Mouse (Mus musculus): Measurements from ENCODE around the gene Eif4g1. TPM values are rescaled to one million over a fixed set of nuclear protein-coding genes. Genes with fewer than 3 reads are reported as not detected.
A peak's percentile ranks its signal among the peaks of the same experiment; 100 is the strongest.

Eif4g1 gene
- polyA plus RNA-seq, 1 experiment: 96.5 TPM

DNA sequence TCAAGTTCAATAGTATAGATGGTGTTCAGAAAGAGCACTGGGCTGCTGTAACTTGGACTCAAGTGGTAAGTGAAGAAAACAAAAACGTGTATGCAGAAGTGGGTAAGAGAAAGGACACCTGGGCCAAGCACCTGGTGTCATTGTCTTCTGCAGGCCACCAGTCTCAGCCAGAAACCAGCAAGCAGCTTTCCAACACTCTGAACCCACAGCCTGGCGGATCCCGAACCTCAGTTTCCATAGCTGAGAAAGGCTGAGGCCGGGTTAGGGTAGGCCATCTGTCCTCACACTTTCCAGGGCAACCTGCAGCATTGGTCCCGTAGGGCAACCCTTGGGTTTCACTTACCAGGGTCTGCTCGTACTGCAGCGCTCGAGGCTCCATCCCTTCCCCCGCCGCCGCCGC, 47.5 kb downstream of the Eif4g1 start:
- peak overlapping the region; percentile 43 for H3K27ac ChIP-seq (ENCODE audit: insufficient read depth, low read depth, low read length)
- H3K4me3 ChIP-seq (ENCODE audit: insufficient read depth, low read depth, low read length): peak overlapping the region; percentile 77
- TF ChIP-seq POLR2A (IDR thresholded peaks at IDR 0.05; ENCODE audit: insufficient read depth, low read depth, low read length): no peak
- peaks cover 25% of the 10 kb centered on the region for H3K4me1 ChIP-seq (ENCODE audit: control insufficient read depth, insufficient read depth, low read length)
- WGBS: 5% methylated on average over 12 of the region's 12 CpGs

DNA sequence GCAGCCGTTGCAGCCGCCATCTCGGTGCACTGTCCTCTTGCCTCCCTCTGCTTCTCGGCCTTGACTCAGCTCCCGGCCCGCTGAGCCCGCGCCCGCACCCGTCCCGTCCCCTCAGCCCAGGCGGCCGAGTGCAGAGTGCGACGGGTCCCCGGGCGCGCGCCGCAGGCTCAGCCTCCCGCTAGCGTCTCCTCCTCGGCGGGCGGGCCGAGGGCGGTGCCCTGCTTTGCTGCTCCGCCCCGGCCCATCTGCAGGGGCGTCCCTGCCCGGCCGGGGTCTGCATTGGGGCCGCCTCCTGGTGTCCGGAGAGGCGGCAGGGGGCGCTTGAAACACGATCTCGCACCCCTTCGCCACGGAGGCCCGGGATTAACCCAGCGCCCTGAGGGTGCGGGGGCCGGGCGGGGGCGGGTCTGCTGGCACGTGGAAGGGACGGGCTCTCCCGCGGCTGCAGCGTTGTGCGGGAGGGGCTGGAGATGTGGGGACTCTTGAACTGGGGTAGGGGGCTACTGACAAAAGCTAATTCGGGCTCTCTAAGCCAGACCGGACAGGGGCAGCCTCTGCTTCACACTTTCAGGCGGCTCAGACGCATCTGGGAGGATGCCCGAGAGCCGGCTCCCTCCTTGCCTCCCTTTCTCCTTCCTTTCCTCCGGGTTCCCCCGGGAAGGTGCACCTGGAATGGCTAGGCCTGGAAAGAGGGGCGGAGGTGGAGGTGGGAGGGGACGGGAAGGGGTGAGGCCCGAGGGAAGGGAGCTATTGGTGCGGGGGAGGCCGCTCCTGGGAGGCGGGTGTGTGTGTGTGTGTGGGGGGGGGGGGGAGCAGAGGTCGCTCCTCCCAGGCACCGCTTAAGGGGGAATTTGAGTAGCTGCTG, 48.1 kb downstream of the Eif4g1 start:
- WGBS: under 1% methylated on average over 68 of the region's 68 CpGs
- TF ChIP-seq POLR2A (IDR thresholded peaks at IDR 0.05; ENCODE audit: insufficient read depth, low read depth, low read length) (peak; percentile 72), CTCF (IDR thresholded peaks at IDR 0.05; ENCODE audit: insufficient read depth, low read depth, low read length) (no peak)
- Histone ChIP-seq H3K4me1 (ENCODE audit: control insufficient read depth, insufficient read depth, low read length) (peaks cover 25% of the 10 kb centered on the region), H3K4me3 (ENCODE audit: insufficient read depth, low read depth, low read length) (peak overlapping the region; percentile 77), H3K27ac (ENCODE audit: insufficient read depth, low read depth, low read length) (peak overlapping the region; percentile 73)

GRCm38 (mm10) chr16:20716841-20717180, 48.7 kb downstream of the Eif4g1 start:
- Histone ChIP-seq H3K27ac (ENCODE audit: insufficient read depth, low read depth, low read length) (peak overlapping the region; percentile 53), H3K4me1 (ENCODE audit: control insufficient read depth, insufficient read depth, low read length) (peaks cover 25% of the 10 kb centered on the region), H3K4me3 (ENCODE audit: insufficient read depth, low read depth, low read length) (peak overlapping the region; percentile 77)
- WGBS: 1% methylated on average over 8 of the region's 8 CpGs
- no peak for TF ChIP-seq POLR2A (IDR thresholded peaks at IDR 0.05; ENCODE audit: insufficient read depth, low read depth, low read length)
- no peak for TF ChIP-seq CTCF (IDR thresholded peaks at IDR 0.05; ENCODE audit: insufficient read depth, low read depth, low read length)

- peak; percentile 63; the same call in 1 of the 2 replicates for TF ChIP-seq CTCF (IDR thresholded peaks at IDR 0.05; ENCODE audit: insufficient read depth, low read depth, low read length)
- TF ChIP-seq POLR2A (IDR thresholded peaks at IDR 0.05; ENCODE audit: insufficient read depth, low read depth, low read length): peak; percentile 60; the same call in 1 of the 2 replicates
- Histone ChIP-seq H3K27ac (ENCODE audit: insufficient read depth, low read depth, low read length) (peak within 1 kb of the TSS; percentile 53), H3K4me1 (ENCODE audit: control insufficient read depth, insufficient read depth, low read length) (peaks cover 25% of the 10 kb centered on the region), H3K4me3 (ENCODE audit: insufficient read depth, low read depth, low read length) (peak within 1 kb of the TSS; percentile 77)
- under 1% methylated on average over 62 of the region's 62 CpGs for WGBS
Measured at GRCm38 (mm10) chr16:20717181-20717977, 49.3 kb downstream of the Eif4g1 start, which contains the start of the genes Polr2h and Clcn2. TSS of gene Polr2h (plus strand) at chr16:20717665. TSS of gene Clcn2 (minus strand) at chr16:20717746.

GRCm38 (mm10) chr16:20717978-20718670, 50.0 kb downstream of the Eif4g1 start:
- TF ChIP-seq CTCF (IDR thresholded peaks at IDR 0.05; ENCODE audit: insufficient read depth, low read depth, low read length) (no peak), POLR2A (IDR thresholded peaks at IDR 0.05; ENCODE audit: insufficient read depth, low read depth, low read length) (no peak)
- under 1% methylated on average over 18 of the region's 18 CpGs for WGBS
- Histone ChIP-seq H3K4me1 (ENCODE audit: control insufficient read depth, insufficient read depth, low read length) (peaks cover 25% of the 10 kb centered on the region), H3K4me3 (ENCODE audit: insufficient read depth, low read depth, low read length) (peak overlapping the region; percentile 77), H3K27ac (ENCODE audit: insufficient read depth, low read depth, low read length) (no peak overlapping the region)

- TF ChIP-seq CTCF (IDR thresholded peaks at IDR 0.05; ENCODE audit: insufficient read depth, low read depth, low read length) (no peak), POLR2A (IDR thresholded peaks at IDR 0.05; ENCODE audit: insufficient read depth, low read depth, low read length) (no peak)
- WGBS: 89% methylated on average over 10 of the region's 10 CpGs
- Histone ChIP-seq H3K4me1 (ENCODE audit: control insufficient read depth, insufficient read depth, low read length) (peaks cover 7% of the 10 kb centered on the region), H3K4me3 (ENCODE audit: insufficient read depth, low read depth, low read length) (no peak overlapping the region), H3K27ac (ENCODE audit: insufficient read depth, low read depth, low read length) (no peak overlapping the region)
Measured at GRCm38 (mm10) chr16:20721808-20722207, 53.7 kb downstream of the Eif4g1 start.

DNA sequence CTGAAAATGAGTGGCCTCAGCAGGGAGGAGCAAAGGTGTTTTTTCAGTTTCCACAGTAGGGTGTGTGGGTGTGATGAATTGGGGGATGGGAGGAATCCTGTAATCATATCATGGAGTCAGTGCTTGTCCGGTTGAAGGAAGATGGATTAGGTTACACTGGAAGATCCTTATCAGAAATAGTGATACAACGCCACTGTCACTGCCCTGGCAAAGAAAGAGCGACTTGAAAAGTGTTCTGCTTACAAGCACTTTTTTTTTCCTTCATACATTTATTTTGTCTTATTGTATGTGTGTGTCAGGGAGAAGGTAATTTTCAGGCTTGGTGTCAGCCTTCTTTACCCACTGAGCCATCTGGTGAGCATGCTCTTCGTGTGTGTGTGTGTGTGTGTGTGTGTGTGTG, 54.6 kb downstream of the Eif4g1 start:
- Histone ChIP-seq H3K27ac (ENCODE audit: insufficient read depth, low read depth, low read length) (no peak overlapping the region), H3K4me1 (ENCODE audit: control insufficient read depth, insufficient read depth, low read length) (peaks cover 2% of the 10 kb centered on the region; the same call in 1 of the 2 replicates), H3K4me3 (ENCODE audit: insufficient read depth, low read depth, low read length) (no peak overlapping the region)
- TF ChIP-seq POLR2A (IDR thresholded peaks at IDR 0.05; ENCODE audit: insufficient read depth, low read depth, low read length): no peak
- TF ChIP-seq CTCF (IDR thresholded peaks at IDR 0.05; ENCODE audit: insufficient read depth, low read depth, low read length): no peak
- whole genome bisulfite sequencing: 95% methylated on average over 4 of the region's 4 CpGs

DNA sequence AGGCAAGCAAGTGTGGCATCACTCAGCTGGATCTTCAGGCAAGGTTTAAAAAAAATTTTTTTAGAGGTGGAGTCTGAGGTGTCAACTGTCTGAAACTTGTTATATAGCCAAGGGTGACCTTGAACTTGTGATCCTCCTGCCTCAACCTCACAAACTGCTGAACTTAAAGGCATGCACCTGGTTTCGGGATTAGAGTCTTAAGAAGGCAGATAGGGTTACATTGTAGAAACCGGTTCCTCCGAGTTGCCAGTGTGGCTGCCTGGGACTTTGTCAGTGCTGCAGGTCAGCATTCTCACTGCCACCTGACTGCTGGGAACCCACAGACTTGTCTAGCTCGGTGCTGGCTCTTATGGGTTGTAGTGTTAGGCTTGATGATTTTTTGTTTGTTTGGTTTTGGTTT, 55.1 kb downstream of the Eif4g1 start:
- TF ChIP-seq CTCF (IDR thresholded peaks at IDR 0.05; ENCODE audit: insufficient read depth, low read depth, low read length): no peak
- no peak for TF ChIP-seq POLR2A (IDR thresholded peaks at IDR 0.05; ENCODE audit: insufficient read depth, low read depth, low read length)
- Histone ChIP-seq H3K4me3 (ENCODE audit: insufficient read depth, low read depth, low read length) (no peak overlapping the region), H3K4me1 (ENCODE audit: control insufficient read depth, insufficient read depth, low read length) (peaks cover 2% of the 10 kb centered on the region; the same call in 1 of the 2 replicates), H3K27ac (ENCODE audit: insufficient read depth, low read depth, low read length) (no peak overlapping the region)
- WGBS: 74% methylated on average over 4 of the region's 4 CpGs
